Mouse (Mus musculus) subcutaneous adipose tissue, adult 2 months (tissue): ENCODE measurements around the gene Chic2. TPM values are rescaled to one million over a fixed set of nuclear protein-coding genes. Genes with fewer than 3 reads are reported as not detected.

Experiments used
- polyA plus RNA-seq: library from polyadenylated mRNA; depleted of rRNA; stranded (reverse); fragments of >200 nt; gene quantifications from 2 replicates; pipeline ENCODE4 v1.2.3, GENCODE M21; 2012; ENCODE audit warnings: low replicate concordance; rRNA removed

The Chic2 gene
- 5.9 and 8.7 TPM in 2 replicates for polyA plus RNA-seq

GRCm38 (mm10) chr5:75044310-75044904, at the start of gene Chic2:
Gene Chic2 (minus strand): TSS chr5:75044774.

GRCm38 (mm10) chr5:75075383-75075941, 30.9 kb upstream of the Chic2 start, which contains the start of gene Gsx2:
Gene Gsx2 (plus strand): TSS chr5:75075601.

Other genes with a start within 250 kb of the Chic2 start
- not detected in 2 replicates for gene Gsx2, start 30.8 kb upstream of the Chic2 start, polyA plus RNA-seq
- gene Pdgfra, start 107.5 kb upstream of the Chic2 start, polyA plus RNA-seq: 20.2 and 76.9 TPM in 2 replicates